Mouse (Mus musculus) lung, postnatal 0 days (tissue): ENCODE measurements at regions not wholly inside any gene's neighbourhood (a gene's known extent, or its start where the extent isn't known, plus 50 kb on each side); places are given as distances from the start of the nearest gene placed in this dataset.

Source experiments
- CTCF ChIP-seq: IDR thresholded peaks from 2 replicates; pipeline ENCODE4 v1.5.1; 2016; ENCODE audit warnings: antibody characterized with exemption, mild to moderate bottlenecking
- EP300 ChIP-seq: IDR thresholded peaks from 2 replicates; pipeline ENCODE4 v1.6.1; 2016; ENCODE audit warnings: antibody characterized with exemption, mild to moderate bottlenecking, control low read depth

- TF ChIP-seq CTCF, result no peak
- peak; percentile 63 for TF ChIP-seq EP300
Measured at GRCm38 (mm10) chr10:17540404-17541375, 182.3 kb upstream of the Cited2 start.
